Mouse (Mus musculus) effector memory CD4-positive, alpha-beta T cell, adult 5 months (primary cell): ENCODE measurements around the gene Gm36176. TPM values are rescaled to one million over a fixed set of nuclear protein-coding genes. Genes with fewer than 3 reads are reported as not detected.

ENCODE experiments used
- polyA plus RNA-seq: library from polyadenylated mRNA; unstranded; fragments of 100-300 nt; shearing (Covaris generic); gene quantifications from one replicate; pipeline ENCODE4 v1.2.1, GENCODE M21; 2017

Gene Gm36176
- polyA plus RNA-seq = not detected

GRCm38 (mm10) chr10:77846503-77846902 is at the start of gene Gm36176:
TSS of gene Gm36176 (plus strand) at chr10:77846803.

DNA sequence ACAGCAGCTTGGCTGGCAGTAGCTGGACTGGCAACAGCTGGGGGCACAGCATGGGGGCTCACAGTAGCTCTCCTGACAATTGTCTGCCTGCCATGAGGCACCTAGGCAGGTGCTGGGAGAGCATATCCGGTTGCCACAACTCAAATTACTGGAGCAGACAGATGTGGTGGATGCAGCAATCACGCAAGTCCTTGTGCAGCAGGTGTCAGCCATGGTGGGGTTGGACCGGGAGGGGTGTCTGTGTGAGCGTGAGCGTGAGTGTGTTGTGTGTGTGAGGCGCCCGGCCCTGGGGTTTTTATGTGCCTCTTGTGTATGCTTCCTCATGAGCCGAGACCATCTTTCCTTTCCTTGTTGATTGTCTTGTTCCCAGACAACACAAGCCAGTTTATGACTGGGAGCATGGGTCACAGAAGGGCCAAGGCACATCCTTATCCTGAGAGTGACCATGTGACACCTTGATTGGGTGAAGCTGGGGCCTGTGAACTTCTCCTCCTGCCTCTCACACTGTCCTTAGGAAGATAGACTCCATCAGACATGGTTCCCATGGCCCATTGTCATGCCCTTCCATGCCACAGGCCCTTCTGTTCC is 47.6 kb upstream of the Gm36176 start, which contains the start of gene Gm19668:
Gene Gm19668 (minus strand): TSS at position 213 of the 588 bp plus-strand sequence.

GRCm38 (mm10) chr10:77811743-77812142 is 34.9 kb upstream of the Gm36176 start, which contains the start of gene Gm9507:
TSS of gene Gm9507 (minus strand) at chr10:77811843.

GRCm38 (mm10) chr10:77814382-77814781 is 32.2 kb upstream of the Gm36176 start, which contains the start of gene Gm2696:
TSS of gene Gm2696 (plus strand) at chr10:77814682.

GRCm38 (mm10) chr10:77826951-77827350 is 19.7 kb upstream of the Gm36176 start, which contains the start of gene Krtap10-4:
TSS of gene Krtap10-4 (minus strand) at chr10:77827095.

DNA sequence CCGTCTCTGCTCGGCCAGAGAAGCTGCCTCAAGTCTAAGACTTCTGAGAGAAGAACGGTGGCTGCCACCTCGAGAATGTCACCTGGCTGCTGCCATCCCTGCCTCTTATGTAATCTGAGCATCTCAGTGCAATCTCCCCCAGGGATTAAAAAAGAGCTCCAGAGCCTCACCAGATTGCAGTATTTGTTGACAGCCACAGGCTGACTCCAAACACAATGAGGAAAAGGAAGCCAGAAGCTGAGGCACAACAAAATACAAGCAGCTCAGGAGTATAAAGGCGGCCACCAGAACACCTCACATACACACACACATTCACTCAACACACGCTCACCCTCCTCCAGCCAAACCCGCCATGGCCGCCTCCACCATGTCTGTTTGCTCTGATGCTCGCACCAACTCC is 11.0 kb upstream of the Gm36176 start, which contains the start of gene Krtap10-10:
Gene Krtap10-10 (plus strand): TSS at position 301 of the 400 bp plus-strand sequence.

GRCm38 (mm10) chr10:77852559-77852958 is 6.0 kb downstream of the Gm36176 start, which contains the start of gene Gm10318:
TSS of gene Gm10318 (plus strand) at chr10:77852859.

DNA sequence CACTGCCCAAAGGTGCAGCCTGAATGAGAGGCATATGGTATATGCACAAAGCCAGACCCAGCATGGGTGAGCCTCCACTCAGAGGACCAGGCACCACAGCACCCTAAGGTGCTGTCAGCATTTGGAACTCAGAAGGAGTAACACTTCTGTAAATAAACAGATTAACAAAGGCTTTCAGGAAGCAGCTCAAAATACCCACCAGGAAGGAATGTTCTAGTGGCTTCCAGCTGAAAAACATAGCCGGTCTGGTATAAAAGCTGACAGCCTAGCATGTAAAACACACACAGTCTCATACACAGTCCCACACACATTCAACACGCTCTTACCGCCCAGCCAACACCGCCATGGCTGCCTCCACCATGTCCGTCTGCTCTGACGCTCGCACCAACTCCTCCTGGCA is 15.1 kb downstream of the Gm36176 start, which contains the start of gene Gm3285:
Gene Gm3285 (plus strand): TSS at position 301 of the 400 bp plus-strand sequence.

Other genes starting within 250 kb of the Gm36176 start
- 103 TPM for gene Sumo3, start 240.7 kb upstream of the Gm36176 start, polyA plus RNA-seq
- gene Gm49325, start 240.6 kb upstream of the Gm36176 start, polyA plus RNA-seq = not detected
- gene Ube2g2, start 224.5 kb upstream of the Gm36176 start, polyA plus RNA-seq = 54.5 TPM
- 0.70 TPM for gene Tspear, start 160.2 kb upstream of the Gm36176 start, polyA plus RNA-seq
- gene Gm19402, start 156.0 kb upstream of the Gm36176 start, polyA plus RNA-seq = not detected
- gene Gm9508, start 149.6 kb upstream of the Gm36176 start, polyA plus RNA-seq = not detected
- gene Gm10272, start 140.2 kb upstream of the Gm36176 start, polyA plus RNA-seq = not detected
- not detected for gene Gm10024, start 135.3 kb upstream of the Gm36176 start, polyA plus RNA-seq
- gene Gm10142, start 131.0 kb upstream of the Gm36176 start, polyA plus RNA-seq = not detected
- not detected for gene Krtap12-1, start 126.2 kb upstream of the Gm36176 start, polyA plus RNA-seq
- not detected for gene Gm10100, start 120.3 kb upstream of the Gm36176 start, polyA plus RNA-seq
- gene Gm18596, start 104.2 kb upstream of the Gm36176 start, polyA plus RNA-seq = not detected
- not detected for gene Gm9736, start 95.4 kb upstream of the Gm36176 start, polyA plus RNA-seq
- gene Gm3233, start 87.1 kb upstream of the Gm36176 start, polyA plus RNA-seq = not detected
- not detected for gene Gm3238, start 75.5 kb upstream of the Gm36176 start, polyA plus RNA-seq
- gene Gm7138, start 69.9 kb upstream of the Gm36176 start, polyA plus RNA-seq = not detected
- gene Gm3250, start 64.3 kb upstream of the Gm36176 start, polyA plus RNA-seq = not detected
- not detected for gene Gm7137, start 58.6 kb upstream of the Gm36176 start, polyA plus RNA-seq
- gene Gm9639, start 51.7 kb upstream of the Gm36176 start, polyA plus RNA-seq = not detected
- gene Gm19668, start 47.7 kb upstream of the Gm36176 start, polyA plus RNA-seq = not detected
- gene Gm9507, start 35.0 kb upstream of the Gm36176 start, polyA plus RNA-seq = not detected
- gene Gm2696, start 32.1 kb upstream of the Gm36176 start, polyA plus RNA-seq = not detected
- not detected for gene Krtap10-4, start 19.7 kb upstream of the Gm36176 start, polyA plus RNA-seq
- gene Krtap10-10, start 10.9 kb upstream of the Gm36176 start, polyA plus RNA-seq = not detected
- gene Gm10318, start 6.1 kb downstream of the Gm36176 start, polyA plus RNA-seq = not detected
- gene Gm3285, start 15.2 kb downstream of the Gm36176 start, polyA plus RNA-seq = not detected
- gene Lrrc3, start 55.7 kb downstream of the Gm36176 start, polyA plus RNA-seq = not detected
- gene Trpm2, start 123.8 kb downstream of the Gm36176 start, polyA plus RNA-seq = 0.74 TPM
- gene 1810043G02Rik, start 131.7 kb downstream of the Gm36176 start, polyA plus RNA-seq = 7.1 TPM
- gene Pfkl, start 163.3 kb downstream of the Gm36176 start, polyA plus RNA-seq = 125 TPM
- gene Dnmt3l, start 195.1 kb downstream of the Gm36176 start, polyA plus RNA-seq = not detected
- gene Aire, start 196.8 kb downstream of the Gm36176 start, polyA plus RNA-seq = 0.32 TPM
- gene Icosl, start 222.5 kb downstream of the Gm36176 start, polyA plus RNA-seq = 12.5 TPM